Mouse (Mus musculus) naive thymus-derived CD4-positive, alpha-beta T cell, adult 2 months (primary cell): ENCODE results near the gene Gm26661.

ENCODE experiments used
- DNase-seq: peaks from one replicate; pipeline ENCODE4 v3.0.0-alpha.2; 2011; ENCODE audit warnings: low read depth

The Gm26661 gene

DNA sequence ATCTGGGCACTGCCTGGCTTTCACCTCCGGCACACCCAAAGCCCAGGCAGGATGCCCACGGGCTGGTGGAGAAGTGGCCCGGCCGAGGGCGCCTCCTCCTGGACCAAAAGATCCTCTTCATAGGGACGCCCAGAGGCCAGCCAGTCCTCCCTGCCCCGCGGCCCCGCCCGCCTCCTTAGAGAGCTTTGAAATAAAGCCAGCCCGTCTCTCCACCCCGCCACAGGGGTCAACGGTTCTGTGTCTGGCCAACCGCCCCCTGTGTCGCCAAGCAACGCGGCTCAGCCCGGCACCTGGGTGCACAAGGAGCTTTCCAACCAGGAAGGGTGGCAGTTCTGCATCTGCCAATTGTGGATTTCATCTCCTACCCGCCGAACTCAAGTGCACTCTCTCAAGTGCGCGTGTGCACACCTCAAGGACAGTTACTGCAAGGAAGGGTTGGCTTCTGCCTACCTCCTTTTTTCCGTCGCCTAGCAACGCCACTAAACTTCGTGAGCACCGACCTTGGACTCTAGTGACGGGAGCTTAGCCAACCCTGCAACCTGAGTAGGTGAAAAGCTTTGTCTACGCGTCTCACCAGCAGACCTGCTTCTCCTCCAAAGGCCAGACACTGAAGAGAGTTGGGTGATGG, at the start of gene Gm26661:
TSS of gene Gm26661 (plus strand) at position 56 of the 628 bp plus-strand sequence.
- peak; percentile 60 for DNase-seq

DNA sequence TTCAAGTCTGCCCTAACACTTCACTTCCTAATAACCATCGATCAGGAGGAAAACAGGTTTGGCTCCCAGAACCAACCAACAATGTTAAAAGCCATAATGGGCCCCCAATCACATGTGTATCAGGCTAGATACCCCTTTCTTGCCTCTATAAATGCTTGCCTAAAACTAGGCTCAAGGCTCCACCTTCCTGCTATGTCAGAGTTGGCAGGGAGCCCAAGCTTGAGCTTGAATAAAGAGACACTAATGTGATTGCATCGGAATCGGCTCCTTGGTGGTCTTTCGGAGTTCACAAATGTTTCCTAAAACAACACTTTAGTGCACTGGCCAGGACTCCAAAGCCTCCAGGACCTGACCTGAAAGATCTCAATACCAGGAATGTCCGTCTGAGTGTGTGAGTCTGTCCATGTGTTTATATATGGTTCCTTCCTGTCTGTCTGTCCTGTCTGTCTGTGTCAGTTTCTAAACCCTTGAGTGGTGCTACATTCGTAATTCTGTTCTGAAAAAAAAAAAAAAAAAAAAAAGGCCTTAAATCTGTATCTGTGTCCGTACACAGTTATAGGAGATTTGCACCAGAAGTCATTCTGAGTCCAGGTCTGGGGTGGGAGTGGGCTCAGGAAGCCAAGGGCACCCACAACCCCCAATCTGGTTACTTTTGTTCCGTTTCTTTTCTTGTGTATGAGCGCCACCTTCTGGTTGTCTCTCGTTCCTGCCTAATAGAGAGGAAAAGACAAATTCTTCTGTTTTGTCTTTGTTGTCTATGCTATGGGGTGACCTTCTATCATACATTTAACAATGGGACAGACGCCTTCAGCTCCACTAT, 42.2 kb upstream of the Gm26661 start:
- DNase-seq, result peak; percentile 65

DNA sequence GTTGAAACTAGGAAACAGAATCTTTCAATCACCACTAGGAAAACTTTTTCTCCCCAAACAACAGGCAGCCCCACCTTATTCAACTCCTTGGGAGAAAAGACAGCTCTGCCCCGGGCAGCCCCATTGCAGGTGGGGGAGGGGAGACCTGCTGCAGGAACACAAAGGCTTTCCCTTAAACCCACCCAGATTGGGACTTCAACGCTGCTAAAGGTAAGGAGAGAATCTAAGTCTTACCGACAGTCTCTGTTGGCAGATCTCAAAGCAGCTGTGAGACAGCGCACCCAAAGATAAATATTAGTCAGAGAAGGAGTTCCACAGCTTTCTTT, 41.7 kb upstream of the Gm26661 start:
- no peak for DNase-seq

DNA sequence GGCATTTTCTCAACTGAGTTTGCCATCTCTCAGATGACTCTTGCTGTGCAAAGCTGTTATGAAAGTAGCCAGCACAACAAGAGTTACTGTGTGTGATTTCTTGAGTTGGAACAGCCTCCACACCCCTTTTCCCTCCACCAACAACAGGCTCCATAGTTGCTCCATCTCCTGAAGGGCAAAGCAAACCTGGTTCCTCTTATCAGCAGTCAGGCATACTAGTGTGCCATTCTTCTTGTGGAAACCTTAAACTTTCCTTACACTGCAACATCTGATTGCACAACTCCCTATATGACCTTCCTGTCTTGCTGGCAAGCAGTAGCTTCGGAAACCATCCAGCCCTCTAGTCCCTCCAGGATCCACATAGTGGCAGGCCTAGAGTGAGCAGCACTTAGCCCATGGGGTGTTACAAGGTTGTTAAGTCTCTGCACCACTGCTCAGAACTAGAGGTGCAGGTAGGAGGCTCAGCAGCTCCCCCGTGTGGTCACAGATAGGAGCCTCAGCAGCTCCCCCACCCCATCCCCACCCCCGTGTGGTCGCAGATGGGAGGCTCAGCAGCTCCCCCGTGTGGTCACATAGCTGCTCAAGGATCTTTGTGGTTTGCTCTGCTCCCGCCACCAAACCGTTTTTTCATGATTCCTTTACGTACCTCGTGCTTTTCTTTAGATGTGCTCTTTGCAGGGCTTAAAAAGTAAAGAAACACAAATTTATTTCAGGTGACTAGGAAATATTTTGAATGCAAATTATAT, 25.6 kb upstream of the Gm26661 start:
- peak; percentile 96 for DNase-seq

DNA sequence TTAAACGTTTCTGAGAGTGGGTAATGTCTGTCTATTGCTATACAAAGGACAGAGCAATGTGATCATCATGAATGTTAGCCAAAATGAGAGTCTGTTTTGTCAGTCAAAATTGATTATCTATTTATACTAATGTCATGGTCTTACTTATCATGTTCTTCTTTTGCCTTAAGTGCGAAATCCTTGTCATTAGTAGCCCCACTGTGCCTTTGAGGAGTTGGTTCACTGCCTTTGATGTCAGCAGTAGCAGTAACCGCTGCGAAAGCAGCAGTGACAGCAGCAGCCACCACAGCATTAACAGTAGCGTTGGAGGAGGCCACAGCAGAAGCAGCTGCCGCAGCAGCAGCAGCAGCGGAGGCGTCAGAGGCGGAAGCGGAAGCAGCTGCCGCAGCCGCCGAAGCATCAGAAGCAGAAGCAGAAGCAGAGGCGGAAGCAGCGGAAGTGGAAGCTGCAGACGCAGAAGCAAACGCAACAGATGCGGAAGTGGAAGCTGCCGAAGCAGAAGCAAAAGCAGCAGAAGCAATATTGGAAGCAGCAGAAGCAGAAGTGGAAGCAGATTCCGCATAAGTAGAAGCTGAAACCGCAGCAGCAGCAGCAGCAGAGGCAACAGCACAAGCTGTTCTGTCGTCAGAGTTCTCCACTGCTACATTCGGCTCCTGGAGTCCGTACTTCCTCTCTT, 17.5 kb upstream of the Gm26661 start:
- peak; percentile 93 for DNase-seq

GRCm38 (mm10) chr14:7786073-7786472, 5.3 kb upstream of the Gm26661 start:
- no peak for DNase-seq

- DNase-seq, result no peak
Observed at GRCm38 (mm10) chr14:7789266-7790030, 1.9 kb upstream of the Gm26661 start.

DNA sequence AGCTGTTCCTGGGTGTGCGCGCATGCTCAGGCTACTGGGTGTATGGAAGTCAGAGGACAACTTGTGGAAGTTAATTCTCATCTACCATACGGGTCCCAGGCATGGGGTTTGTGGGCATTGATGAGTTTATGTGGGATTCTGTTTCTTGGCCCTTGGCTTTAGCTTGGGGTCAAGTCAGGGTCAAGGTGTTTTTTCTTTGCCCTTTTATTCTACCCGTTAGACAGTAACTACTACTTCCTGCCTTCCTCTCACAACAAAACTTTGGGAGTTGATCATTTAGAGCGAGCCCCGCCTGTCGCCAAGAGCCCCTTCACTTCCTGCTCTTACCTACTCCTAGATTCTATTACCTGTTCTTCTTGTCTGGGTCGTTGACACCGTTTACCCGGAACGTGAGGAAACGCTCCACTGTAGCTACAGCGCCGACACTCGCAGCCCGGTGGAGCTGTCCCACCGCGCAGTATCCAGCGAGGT, 291 bp upstream of the Gm26661 start:
- DNase-seq, result peak; percentile 29

DNA sequence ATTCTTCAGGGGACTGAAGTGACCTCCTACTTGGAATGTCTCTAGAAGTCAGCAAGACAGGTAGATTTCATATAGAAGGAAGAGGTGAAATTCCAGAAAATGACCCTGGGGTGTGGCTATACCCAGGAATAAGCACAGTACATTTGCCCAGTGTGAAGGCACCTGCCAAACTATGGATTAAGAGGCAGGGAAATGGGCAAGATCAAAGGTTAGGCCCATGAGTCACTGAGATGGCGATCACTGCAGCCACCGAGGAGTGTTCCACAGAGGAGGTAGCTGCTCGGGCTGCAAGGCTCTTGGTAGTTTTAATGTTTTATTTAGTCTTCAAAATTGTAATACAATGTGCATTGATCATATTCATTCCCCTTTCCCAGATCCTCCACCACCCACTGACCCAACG, 4.6 kb downstream of the Gm26661 start:
- DNase-seq, result no peak

GRCm38 (mm10) chr14:7800611-7801010, 9.2 kb downstream of the Gm26661 start:
- DNase-seq, result no peak

DNA sequence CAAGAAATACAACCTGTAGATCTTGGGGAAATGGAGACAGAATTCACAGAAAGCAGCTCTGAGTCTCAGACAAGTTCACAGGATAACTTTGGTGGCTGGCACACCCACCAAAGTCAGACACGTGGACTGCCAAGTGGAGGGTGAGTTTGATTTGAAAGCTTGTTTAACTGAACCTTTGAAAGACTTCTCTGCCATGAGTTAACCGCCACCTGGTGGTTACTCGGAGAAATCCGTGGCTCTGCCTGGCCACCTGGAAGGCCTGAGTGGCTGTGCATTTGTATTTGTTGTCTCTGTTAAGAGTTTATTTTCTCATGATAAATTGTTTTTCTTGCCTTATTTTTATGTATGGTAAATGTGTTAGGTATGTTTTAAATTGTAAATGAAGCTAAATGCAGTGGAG, 10.4 kb downstream of the Gm26661 start:
- peak; percentile 52 for DNase-seq

DNA sequence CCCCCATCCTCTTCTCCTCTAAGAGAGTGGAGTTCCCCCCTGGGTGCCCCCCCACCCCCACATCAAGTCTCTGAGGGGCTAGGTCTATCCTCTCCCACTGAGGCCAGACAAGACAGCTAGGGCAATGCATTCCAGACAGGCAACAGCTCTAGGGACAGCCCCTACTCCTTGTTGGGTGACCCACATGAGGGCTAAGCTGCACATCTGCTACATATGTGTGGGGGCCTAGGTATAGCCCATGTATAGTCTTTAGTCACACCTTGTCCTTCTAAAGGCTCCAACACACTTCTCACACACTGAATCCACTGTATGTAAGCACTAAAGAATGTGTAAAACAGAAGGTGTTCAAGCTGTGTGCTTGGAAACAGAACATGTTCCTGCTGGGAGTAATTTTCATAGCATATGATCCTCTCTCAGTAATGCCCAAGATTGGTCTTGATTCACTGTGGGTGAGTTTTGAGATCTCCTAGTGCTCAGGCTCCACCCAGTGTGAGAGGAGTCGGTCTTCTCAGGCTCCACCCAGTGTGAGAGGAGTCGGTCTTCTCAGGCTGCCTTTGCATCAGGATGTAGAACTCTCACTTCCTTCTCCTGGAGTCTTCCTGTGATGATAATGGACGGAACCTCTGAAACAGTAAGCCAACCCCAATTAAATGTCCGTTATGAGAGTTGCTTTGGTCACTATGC, 12.6 kb downstream of the Gm26661 start:
- no peak for DNase-seq

- no peak for DNase-seq
Observed at GRCm38 (mm10) chr14:7804558-7804905, 13.1 kb downstream of the Gm26661 start.

DNA sequence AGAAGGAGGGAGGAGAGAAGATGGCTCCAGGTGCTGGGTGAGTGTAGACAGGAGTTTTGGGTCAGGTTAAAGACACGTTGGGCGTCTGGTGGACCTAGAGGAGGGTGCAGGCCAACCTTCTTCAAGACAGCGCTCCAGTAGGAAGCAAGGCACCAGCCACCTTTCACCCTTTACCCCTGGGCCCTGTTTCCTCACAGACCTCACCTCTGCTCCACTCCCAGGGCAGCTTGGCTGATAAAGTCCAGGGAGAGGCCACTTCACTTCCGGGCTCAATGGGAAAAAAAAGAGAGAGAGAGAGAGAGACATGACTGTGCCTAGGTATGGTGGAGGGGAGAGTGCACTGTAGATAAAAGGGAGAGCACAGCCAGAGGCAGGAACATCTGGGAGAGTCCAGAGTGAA, 16.3 kb downstream of the Gm26661 start:
- no peak for DNase-seq

- no peak for DNase-seq
Observed at GRCm38 (mm10) chr14:7808501-7808981, 17.2 kb downstream of the Gm26661 start.

- DNase-seq, result no peak
Observed at GRCm38 (mm10) chr14:7809043-7809955, 17.9 kb downstream of the Gm26661 start.

- peak; percentile 97 for DNase-seq
Observed at GRCm38 (mm10) chr14:7817770-7818462, 26.5 kb downstream of the Gm26661 start, which contains the start of gene Flnb. Gene Flnb (plus strand): TSS chr14:7817957.

DNA sequence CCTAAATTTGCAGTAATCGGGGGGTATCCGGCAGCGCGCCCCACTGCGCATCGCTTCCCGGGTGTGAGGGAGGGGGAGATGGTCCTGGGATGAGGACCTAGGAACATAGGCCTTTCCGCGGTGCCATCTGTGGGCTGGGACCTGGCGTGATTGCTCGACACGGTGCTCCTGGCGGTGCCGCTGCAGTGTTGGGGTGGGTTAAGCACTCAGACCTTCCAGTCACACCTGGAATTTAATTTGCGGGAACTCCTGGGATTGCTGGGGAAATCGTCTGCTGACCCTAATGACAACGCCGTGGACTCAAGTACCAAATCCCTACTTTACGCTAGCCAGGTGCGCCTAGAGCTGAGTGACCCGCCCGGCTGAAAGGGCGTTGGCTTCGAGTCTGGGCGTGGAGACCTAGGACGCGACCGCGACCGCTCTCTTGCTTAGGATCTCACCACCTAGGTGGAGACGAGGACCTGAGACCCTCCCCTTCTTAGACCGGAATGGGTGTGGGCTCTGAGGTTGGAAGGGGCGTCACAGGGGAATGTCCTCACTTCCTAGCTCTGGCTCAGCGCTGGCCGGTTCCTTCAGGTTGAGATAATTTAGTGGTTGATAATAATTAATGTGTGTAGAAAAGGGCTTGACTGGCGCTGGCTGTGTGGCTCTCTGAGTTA, 27.2 kb downstream of the Gm26661 start:
- peak; percentile 49 for DNase-seq

- no peak for DNase-seq
Observed at GRCm38 (mm10) chr14:7819446-7819845, 28.1 kb downstream of the Gm26661 start.
